Comparison of ENCODE assay signal across 7 mouse cellular contexts in the genomic region with DNA sequence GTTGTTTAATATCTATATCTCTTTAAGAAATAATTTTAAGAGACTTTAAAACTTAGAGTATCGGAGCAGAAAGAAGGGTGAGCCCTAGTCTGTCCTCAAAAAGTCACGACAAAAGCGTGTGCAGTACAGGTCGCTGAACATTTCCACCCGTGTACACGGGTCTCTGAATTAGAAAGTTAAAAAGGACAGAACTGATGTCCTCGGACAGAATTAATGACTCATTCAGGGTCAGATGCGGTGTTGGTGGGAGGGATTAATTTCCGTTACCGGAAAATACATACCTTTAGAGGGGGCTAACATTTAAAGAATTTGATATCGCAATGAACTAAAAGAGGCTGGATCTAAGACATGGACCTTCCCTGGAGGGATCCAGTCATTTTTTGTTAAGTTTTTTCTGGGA.
DNase-seq lines count a peak whose midpoint lies in the region; ATAC-seq and TF ChIP-seq lines count a peak whose summit lies in the region.

No protein-coding gene starts in this region.

- no peaks in the 10 kb centered on the region for H3K9me3 ChIP-seq in forebrain, embryonic 15.5 days
- no peaks in the 10 kb centered on the region for H3K9me3 ChIP-seq in limb, embryonic 15.5 days

- H3K36me3 ChIP-seq in spleen, adult 2 months (ENCODE audit: control insufficient read depth, insufficient read depth, low read length) = no peaks in the 10 kb centered on the region
- H3K36me3 ChIP-seq in forebrain, embryonic 15.5 days = no peaks in the 10 kb centered on the region
- H3K36me3 ChIP-seq in limb, embryonic 15.5 days = no peaks in the 10 kb centered on the region

- peaks cover 12% of the 10 kb centered on the region for H3K27me3 ChIP-seq in spleen, adult 2 months (ENCODE audit: control insufficient read depth, insufficient read depth, low read length)
- no peaks in the 10 kb centered on the region for H3K27me3 ChIP-seq in forebrain, embryonic 15.5 days
- H3K27me3 ChIP-seq in limb, embryonic 15.5 days = 0 out of 2 replicates have a peak, but pooled peaks cover 7% of the 10 kb centered on the region

- peak overlapping the region; percentile 70 for H3K4me2 ChIP-seq in forebrain, embryonic 15.5 days (replicated peaks)
- H3K4me2 ChIP-seq in limb, embryonic 15.5 days = peak overlapping the region; percentile 92

- no peak overlapping the region for H3K27ac ChIP-seq in spleen, adult 2 months (ENCODE audit: insufficient read depth, low read length)
- peak overlapping the region; percentile 99; the same call in 1 of the 2 replicates for H3K27ac ChIP-seq in forebrain, embryonic 15.5 days (replicated peaks)
- H3K27ac ChIP-seq in limb, embryonic 15.5 days = no peak overlapping the region

- peaks cover 2% of the 10 kb centered on the region for H3K4me1 ChIP-seq in spleen, adult 2 months (ENCODE audit: control insufficient read depth, insufficient read depth, insufficient read length)
- H3K4me1 ChIP-seq in forebrain, embryonic 15.5 days = peaks cover 19% of the 10 kb centered on the region
- peaks cover 26% of the 10 kb centered on the region for H3K4me1 ChIP-seq in limb, embryonic 15.5 days

- H3K9ac ChIP-seq in forebrain, embryonic 15.5 days (replicated peaks) = peak overlapping the region; percentile 97
- H3K9ac ChIP-seq in limb, embryonic 15.5 days = no peak overlapping the region

- whole genome bisulfite sequencing in spleen, adult 2 months = 14% methylated on average over 11 of the region's 11 CpGs
- 11% methylated on average over 11 of the region's 11 CpGs for WGBS in forebrain, embryonic 15.5 days
- WGBS in limb, embryonic 15.5 days = 9% methylated on average over 11 of the region's 11 CpGs

- TF ChIP-seq CTCF in spleen, adult 2 months (IDR thresholded peaks at IDR 0.05; ENCODE audit: extremely low read depth, insufficient read depth, insufficient read length, insufficient replicate concordance) = no peak

- H3K4me3 ChIP-seq in spleen, adult 2 months (ENCODE audit: extremely low read depth, insufficient read depth, insufficient read length) = peak overlapping the region; percentile 64; the same call in 1 of the 2 replicates
- H3K4me3 ChIP-seq in forebrain, embryonic 15.5 days = peak overlapping the region; percentile 98
- H3K4me3 ChIP-seq in limb, embryonic 15.5 days = peak overlapping the region; percentile 73

- no peak for ATAC-seq in forebrain, embryonic 15.5 days (replicated peaks)
- ATAC-seq in limb, embryonic 15.5 days (ENCODE audit: insufficient number of reproducible peaks, low FRiP score, low TSS enrichment, low read depth) = no peak

- no peak for DNase-seq in spleen, adult 2 months (ENCODE audit: low read depth in 1 of 2, low spot score in 2 of 2)
- no peak for DNase-seq in spleen, postnatal 10 days (ENCODE audit: low spot score in 2 of 2)
- DNase-seq in right cerebral cortex, postnatal 36 days (ENCODE audit: low spot score in 2 of 2) = no peak
- DNase-seq in thymus, postnatal 0 days (ENCODE audit: low spot score) = no peak
- no peak for DNase-seq in right cerebral cortex, postnatal 4 days

- TF ChIP-seq POLR2A in spleen, adult 2 months (IDR thresholded peaks at IDR 0.05; ENCODE audit: low read depth, low read length) = no peak
